Mouse (Mus musculus) heart, adult 2 months (tissue): Measurements from ENCODE around the gene Rnf216. TPM values are rescaled to one million over a fixed set of nuclear protein-coding genes. Genes with fewer than 3 reads are reported as not detected.

Experiments
- DNase-seq, 2 experiments: peaks; one replicate each; pipeline ENCODE4 v3.0.0; 2021
- H3K27ac ChIP-seq: fragments of 200-600 bp; 2 replicates; pipeline ENCODE4 v1.8.1; 2022
- H3K27me3 ChIP-seq: fragments of 200-500 bp; 2 replicates; pipeline ENCODE4 v1.6.1; 2012; ENCODE audit warnings: mild to moderate bottlenecking, low read length, inconsistent platforms, mixed read lengths; ENCODE audit not compliant: control insufficient read depth, insufficient read depth
- H3K36me3 ChIP-seq: fragments of 200-500 bp; 2 replicates; pipeline ENCODE4 v1.6.1; 2012; ENCODE audit warnings: low read length, inconsistent platforms; ENCODE audit not compliant: control insufficient read depth, insufficient read depth
- H3K4me1 ChIP-seq: fragments of 200-500 bp; 2 replicates; pipeline ENCODE4 v1.6.1; 2011; ENCODE audit warnings: low read length; ENCODE audit not compliant: control insufficient read depth, insufficient read depth
- H3K4me3 ChIP-seq: fragments of 200-600 bp; 2 replicates; pipeline ENCODE4 v1.8.1; 2022
- H3K79me2 ChIP-seq: fragments of 200-500 bp; replicated peaks from 2 replicates; pipeline ENCODE4 v1.6.1; 2012; ENCODE audit warnings: mild to moderate bottlenecking, inconsistent platforms, low read length, moderate library complexity, mixed read lengths; ENCODE audit not compliant: control insufficient read depth, insufficient read depth
- H3K9ac ChIP-seq: fragments of 200-500 bp; 2 replicates; pipeline ENCODE4 v1.6.1; 2012; ENCODE audit warnings: low read depth, mild to moderate bottlenecking, control low read depth, inconsistent platforms, low read length, mixed read lengths
- CTCF ChIP-seq: fragments of 200-600 bp; IDR thresholded peaks from 2 replicates; pipeline ENCODE4 v1.8.1; 2022; ENCODE audit warnings: antibody characterized with exemption, mild to moderate bottlenecking, moderate library complexity
- EP300 ChIP-seq: fragments of 200-500 bp; IDR thresholded peaks from 2 replicates; pipeline ENCODE4 v1.6.1; 2011; ENCODE audit warnings: low read depth, low read length, control low read depth; ENCODE audit not compliant: insufficient read depth
- POLR2A ChIP-seq: fragments of 200-500 bp; IDR thresholded peaks from 2 replicates; pipeline ENCODE4 v1.6.1; 2011; ENCODE audit warnings: mild to moderate bottlenecking, low read depth, low read length, control low read depth; ENCODE audit not compliant: insufficient read depth
- WGBS: fragments of 180-500 bp; shearing (Covaris S2); methylation state at CpG from one replicate; pipeline ENCODE4 v1.1.7; 2018; 5-methylcytosine and 5-hydroxymethylcytosine counted together
- intact Hi-C: fragments of 180-260 bp; cut with DNase I; formaldehyde crosslinking; loops from one replicate; pipeline ENCODE4 v1.15.1; 2025
- polyA plus RNA-seq: library from polyadenylated mRNA; depleted of rRNA; stranded (reverse); fragments of >200 nt; gene quantifications from 2 replicates; pipeline ENCODE4 v1.2.3, GENCODE M21; 2012
- total RNA-seq, 2 experiments: library from RNA; stranded (reverse); gene quantifications; 2 replicates each; pipeline ENCODE4 v1.2.3; 2021

The Rnf216 gene
- total and polyA plus RNA-seq, 3 experiments, result 16.5 to 23.8 (median 23.3) TPM

- Histone ChIP-seq H3K36me3 (no peaks in the 10 kb centered on the region), H3K27ac (no peak overlapping the region), H3K79me2 (no peaks in the 10 kb centered on the region), H3K27me3 (no peaks in the 10 kb centered on the region; the same call in 1 of the 2 replicates), H3K4me3 (no peak overlapping the region), H3K4me1 (no peaks in the 10 kb centered on the region), H3K9ac (no peak overlapping the region)
- intact Hi-C loops, result no loop called here
- TF ChIP-seq POLR2A (no peak), CTCF (no peak), EP300 (no peak)
- 68% methylated on average over 5 of the region's 5 CpGs for WGBS
- no peak for DNase-seq
These were observed 124.3 kb downstream of the Rnf216 start for GRCm38 (mm10) chr5:142988520-142988919.

DNA sequence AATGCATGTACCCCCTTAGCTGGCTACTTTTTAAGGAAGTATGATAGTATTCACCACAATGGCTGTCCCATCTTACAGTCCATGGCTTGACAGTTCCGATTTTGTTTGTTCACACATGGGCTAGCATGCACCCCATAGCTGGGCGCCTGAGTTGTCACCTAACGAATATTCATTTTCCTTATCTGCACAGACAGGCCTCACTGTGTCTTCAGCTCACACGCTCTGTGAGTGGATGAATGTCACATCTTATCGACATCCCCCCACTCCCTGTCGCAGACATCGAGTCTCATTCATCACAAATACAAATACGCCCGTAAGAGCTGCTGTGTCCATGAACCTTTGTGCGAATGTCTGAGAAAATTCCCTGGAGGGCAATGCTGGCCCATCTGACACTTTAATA, 128.5 kb downstream of the Rnf216 start:
- Histone ChIP-seq H3K4me1 (peaks cover 6% of the 10 kb centered on the region), H3K9ac (no peak overlapping the region), H3K79me2 (no peaks in the 10 kb centered on the region), H3K36me3 (no peaks in the 10 kb centered on the region), H3K4me3 (no peak overlapping the region), H3K27me3 (no peaks in the 10 kb centered on the region; the same call in 1 of the 2 replicates), H3K27ac (no peak overlapping the region)
- DNase-seq, result no peak
- WGBS, result 89% methylated on average over 10 of the region's 10 CpGs
- intact Hi-C loops, result no loop called here
- TF ChIP-seq POLR2A (no peak), EP300 (no peak), CTCF (no peak)

GRCm38 (mm10) chr5:142983174-142983573, 129.6 kb downstream of the Rnf216 start:
- Histone ChIP-seq H3K27ac (no peak overlapping the region), H3K36me3 (no peaks in the 10 kb centered on the region), H3K4me3 (no peak overlapping the region), H3K4me1 (peaks cover 6% of the 10 kb centered on the region), H3K27me3 (no peaks in the 10 kb centered on the region; the same call in 1 of the 2 replicates), H3K79me2 (no peaks in the 10 kb centered on the region), H3K9ac (no peak overlapping the region)
- intact Hi-C loops, result no loop called here
- no peak for DNase-seq
- no peak for TF ChIP-seq POLR2A
- no peak for TF ChIP-seq CTCF
- no peak for TF ChIP-seq EP300
- WGBS, result 45% methylated on average over 8 of the region's 8 CpGs

DNA sequence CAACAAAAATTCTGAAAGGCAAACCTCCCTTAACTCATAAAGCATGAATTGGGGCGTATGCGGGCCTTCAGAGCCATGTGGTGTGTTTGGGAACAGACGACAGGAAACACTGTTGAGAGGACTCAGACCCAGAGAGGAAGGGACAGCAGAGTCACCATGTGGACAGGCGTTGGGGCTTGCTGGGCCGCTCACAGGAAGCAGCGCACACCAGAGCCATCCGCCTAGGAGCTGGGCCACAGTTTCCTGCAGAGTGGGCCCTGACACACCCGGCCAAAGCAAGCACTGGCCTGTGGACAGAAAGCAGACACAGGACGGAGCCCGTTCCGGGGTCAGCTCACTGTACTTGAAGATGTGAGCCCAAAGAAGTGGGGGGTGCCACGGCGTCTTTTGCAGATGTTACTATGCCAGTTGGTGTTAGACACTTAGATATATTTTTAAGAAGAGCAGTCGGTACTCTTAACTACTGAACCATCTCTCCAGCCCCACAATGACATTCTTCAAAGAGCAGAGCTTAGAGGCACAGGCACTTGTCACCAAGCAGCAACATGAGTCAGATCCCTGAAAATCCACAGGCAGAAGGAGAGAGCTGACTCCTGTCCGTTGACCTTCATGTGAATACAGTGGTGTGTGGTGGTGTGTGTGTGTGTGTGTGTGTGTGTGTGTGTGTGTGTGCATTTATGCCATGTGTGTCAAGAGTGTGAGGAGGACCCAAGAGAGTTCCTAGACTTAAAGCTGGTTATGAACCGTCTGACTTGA, 130.6 kb downstream of the Rnf216 start:
- WGBS, result 39% methylated on average over 16 of the region's 16 CpGs
- H3K4me1 ChIP-seq, result peaks cover 6% of the 10 kb centered on the region
- no peaks in the 10 kb centered on the region for H3K36me3 ChIP-seq
- H3K79me2 ChIP-seq, result no peaks in the 10 kb centered on the region
- 0 out of 2 replicates have a peak, but pooled peaks have one; percentile 43 for TF ChIP-seq EP300
- TF ChIP-seq POLR2A, result no peak
- H3K4me3 ChIP-seq, result no peak overlapping the region
- intact Hi-C loops, result no loop called here
- H3K27me3 ChIP-seq, result no peaks in the 10 kb centered on the region; the same call in 1 of the 2 replicates
- H3K9ac ChIP-seq, result no peak overlapping the region
- peak overlapping the region; percentile 36 for H3K27ac ChIP-seq
- peak in 1 of 2 experiments; percentile 55 for DNase-seq

DNA sequence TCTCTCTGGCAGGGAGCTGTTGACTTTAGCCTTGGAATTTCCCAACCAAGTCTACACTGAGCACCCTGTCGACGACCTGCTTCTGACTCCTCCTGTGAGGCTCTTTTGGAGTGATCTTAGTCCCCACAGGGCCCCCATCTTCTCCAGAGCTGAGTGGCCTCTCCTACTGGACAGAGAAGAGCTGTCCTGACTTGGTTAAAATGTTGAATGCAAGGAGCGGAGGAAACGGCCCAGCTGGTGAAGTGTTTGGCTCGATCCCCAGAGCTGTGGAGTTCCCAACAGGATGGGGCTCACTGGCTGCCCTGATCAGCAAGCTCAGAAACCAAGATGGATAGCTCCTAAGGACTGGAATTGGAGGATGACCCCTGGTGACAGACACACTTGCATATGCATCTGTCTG, 136.3 kb downstream of the Rnf216 start:
- no peaks in the 10 kb centered on the region for H3K27me3 ChIP-seq
- no peak overlapping the region for H3K4me3 ChIP-seq
- intact Hi-C loops, result no loop called here
- TF ChIP-seq POLR2A (no peak), CTCF (no peak), EP300 (no peak)
- 10% methylated on average over 5 of the region's 5 CpGs for WGBS
- H3K79me2 ChIP-seq, result no peaks in the 10 kb centered on the region
- H3K36me3 ChIP-seq, result no peaks in the 10 kb centered on the region
- peaks cover 3% of the 10 kb centered on the region for H3K4me1 ChIP-seq
- no peak overlapping the region for H3K27ac ChIP-seq
- no peak overlapping the region for H3K9ac ChIP-seq
- peak in 1 of 2 experiments; percentile 28 for DNase-seq

- Histone ChIP-seq H3K4me1 (peaks cover 3% of the 10 kb centered on the region), H3K79me2 (no peaks in the 10 kb centered on the region), H3K36me3 (no peaks in the 10 kb centered on the region), H3K27me3 (no peaks in the 10 kb centered on the region), H3K4me3 (no peak overlapping the region), H3K27ac (no peak overlapping the region), H3K9ac (no peak overlapping the region)
- DNase-seq, result peak in 1 of 2 experiments; percentile 42
- WGBS, result 8% methylated on average over 18 of the region's 18 CpGs
- intact Hi-C loops, result no loop called here
- TF ChIP-seq EP300 (no peak), POLR2A (no peak), CTCF (no peak)
These were observed 138.1 kb downstream of the Rnf216 start for GRCm38 (mm10) chr5:142974598-142975121.
